Mouse (Mus musculus): Measurements from ENCODE around the gene Rab33b. TPM values are rescaled to one million over a fixed set of nuclear protein-coding genes. Genes with fewer than 3 reads are reported as not detected.
A peak's percentile ranks its signal among the peaks of the same experiment; 100 is the strongest.

The Rab33b gene
- polyA plus RNA-seq, 2 experiments: 16.5 to 25.4 TPM

DNA sequence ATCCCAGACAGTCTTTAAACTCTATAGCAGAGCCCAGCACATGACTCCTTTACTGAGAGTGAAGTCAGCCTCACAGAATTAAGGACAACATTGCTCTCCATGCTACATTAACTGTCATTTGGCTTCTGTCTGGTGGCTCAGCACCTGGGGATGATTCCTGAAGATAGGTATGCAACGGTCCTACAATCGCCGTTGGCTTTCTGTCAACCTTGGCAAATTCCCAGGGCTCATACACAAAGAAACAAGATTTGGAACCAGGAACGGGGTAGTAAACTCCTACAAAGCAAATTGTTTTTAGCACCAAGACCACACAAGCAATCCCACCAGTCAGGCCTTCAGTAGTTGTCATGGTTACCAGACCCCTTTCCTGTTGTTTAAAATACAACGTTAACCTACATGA, 49.9 kb downstream of the Rab33b start:
- H3K4me2 ChIP-seq (replicated peaks; ENCODE audit: low read depth, low read length, severe bottlenecking): no peak overlapping the region
- WGBS: 73% methylated on average over 5 of the region's 5 CpGs
- H3K4me3 ChIP-seq (replicated peaks; ENCODE audit: low read length): no peak overlapping the region
- TF ChIP-seq POLR2A (IDR thresholded peaks at IDR 0.05; ENCODE audit: borderline replicate concordance, extremely low read depth, insufficient read depth, insufficient read length): no peak
- H3K27ac ChIP-seq (replicated peaks; ENCODE audit: low read depth, low read length): no peak overlapping the region
- no peak for ATAC-seq (ENCODE audit: low FRiP score, low read depth)
- no peak for DNase-seq (ENCODE audit: low spot score)
- 0 out of 2 replicates have a peak, but pooled peaks cover 4% of the 10 kb centered on the region for H3K4me1 ChIP-seq (ENCODE audit: control insufficient read depth, insufficient read depth, low read length)
- H3K36me3 ChIP-seq (ENCODE audit: control insufficient read depth, insufficient read depth, low read length): peaks cover 65% of the 10 kb centered on the region
- no peaks in the 10 kb centered on the region for H3K27me3 ChIP-seq (ENCODE audit: control insufficient read depth, insufficient read depth, low read length)
- no peak overlapping the region for H3K9ac ChIP-seq (ENCODE audit: low read depth, low read length, severe bottlenecking)
- no peaks in the 10 kb centered on the region for H3K9me3 ChIP-seq (ENCODE audit: control insufficient read depth, low read length)

DNA sequence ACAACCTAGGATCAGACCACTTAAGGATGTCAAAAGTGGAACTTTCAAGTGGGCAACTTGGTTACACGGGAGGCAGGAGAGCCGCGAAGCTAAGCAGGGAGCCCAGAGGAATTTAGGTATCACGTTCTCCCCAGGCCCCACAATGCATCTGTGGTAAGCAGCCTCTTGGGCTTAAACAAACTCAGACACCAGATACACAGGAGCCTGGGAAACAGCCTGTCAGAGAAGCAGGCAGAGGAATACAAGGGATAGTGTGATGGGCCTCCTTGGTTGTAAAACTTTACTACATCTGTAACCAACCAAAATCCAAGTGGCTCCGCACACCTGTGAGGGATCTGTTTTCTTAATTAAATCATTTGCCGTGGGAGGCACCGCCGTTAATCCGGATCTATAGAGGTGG, 50.3 kb downstream of the Rab33b start:
- H3K27me3 ChIP-seq (ENCODE audit: control insufficient read depth, insufficient read depth, low read length): no peaks in the 10 kb centered on the region
- H3K4me3 ChIP-seq (replicated peaks; ENCODE audit: low read length): no peak overlapping the region
- H3K9me3 ChIP-seq (ENCODE audit: control insufficient read depth, low read length): no peaks in the 10 kb centered on the region
- ATAC-seq (ENCODE audit: low FRiP score, low read depth) (peak; percentile 62; the same call in 1 of the 2 replicates), DNase-seq (ENCODE audit: low spot score) (no peak)
- WGBS: 49% methylated on average over 9 of the region's 9 CpGs
- H3K4me2 ChIP-seq (replicated peaks; ENCODE audit: low read depth, low read length, severe bottlenecking): no peak overlapping the region
- 0 out of 2 replicates have a peak, but pooled peaks cover 4% of the 10 kb centered on the region for H3K4me1 ChIP-seq (ENCODE audit: control insufficient read depth, insufficient read depth, low read length)
- no peak for TF ChIP-seq POLR2A (IDR thresholded peaks at IDR 0.05; ENCODE audit: borderline replicate concordance, extremely low read depth, insufficient read depth, insufficient read length)
- no peak overlapping the region for H3K27ac ChIP-seq (replicated peaks; ENCODE audit: low read depth, low read length)
- peaks cover 62% of the 10 kb centered on the region for H3K36me3 ChIP-seq (ENCODE audit: control insufficient read depth, insufficient read depth, low read length)
- H3K9ac ChIP-seq (ENCODE audit: low read depth, low read length, severe bottlenecking): no peak overlapping the region

DNA sequence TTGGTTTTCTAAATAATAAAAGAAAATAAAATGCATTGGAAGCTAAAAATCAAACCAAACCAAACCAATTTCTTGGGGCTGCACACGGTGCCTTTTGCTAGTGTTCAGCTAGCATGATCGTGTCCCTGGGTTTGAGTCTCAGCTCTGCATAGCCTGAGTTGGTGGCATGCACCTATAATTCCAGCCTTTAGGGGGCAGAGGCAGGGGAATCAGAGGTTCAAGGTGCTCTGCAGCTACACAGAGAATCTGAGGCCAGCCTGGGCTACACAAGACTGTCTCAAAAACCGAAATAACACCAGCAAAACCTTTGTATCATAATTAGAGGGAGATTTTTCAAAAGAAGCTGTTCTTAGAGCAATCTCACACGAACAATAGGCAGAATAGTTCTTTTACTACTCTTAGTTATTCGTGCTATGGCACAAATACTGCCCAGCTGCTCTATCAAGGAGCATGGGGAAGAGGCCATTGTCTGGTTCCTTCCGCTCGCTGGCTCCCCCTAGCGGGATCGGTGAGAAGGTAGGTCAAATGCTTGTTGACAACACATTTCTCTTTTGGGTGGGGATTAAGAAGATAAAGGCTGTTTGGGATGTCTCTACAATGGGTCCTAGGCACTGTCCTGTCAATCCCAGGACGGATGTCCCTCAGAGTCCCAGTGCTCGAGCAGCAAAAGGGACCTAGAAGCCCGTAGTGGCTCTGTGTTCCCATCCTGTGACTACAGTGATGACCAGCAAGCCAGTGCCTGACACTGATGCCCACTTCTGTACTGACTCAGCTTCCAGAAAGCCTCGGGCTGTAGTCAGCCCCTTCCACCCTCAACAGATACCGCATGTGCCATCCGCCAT, 56.1 kb downstream of the Rab33b start:
- Histone ChIP-seq H3K4me1 (ENCODE audit: control insufficient read depth, insufficient read depth, low read length) (no peaks in the 10 kb centered on the region), H3K27ac (replicated peaks; ENCODE audit: low read depth, low read length) (no peak overlapping the region), H3K4me3 (replicated peaks; ENCODE audit: low read length) (no peak overlapping the region), H3K4me2 (replicated peaks; ENCODE audit: low read depth, low read length, severe bottlenecking) (no peak overlapping the region), H3K36me3 (ENCODE audit: control insufficient read depth, insufficient read depth, low read length) (peaks cover 63% of the 10 kb centered on the region), H3K9ac (ENCODE audit: low read depth, low read length, severe bottlenecking) (no peak overlapping the region), H3K27me3 (ENCODE audit: control insufficient read depth, insufficient read depth, low read length) (no peaks in the 10 kb centered on the region), H3K9me3 (ENCODE audit: control insufficient read depth, low read length) (no peaks in the 10 kb centered on the region)
- TF ChIP-seq POLR2A (IDR thresholded peaks at IDR 0.05; ENCODE audit: borderline replicate concordance, extremely low read depth, insufficient read depth, insufficient read length): no peak
- ATAC-seq (ENCODE audit: low FRiP score, low read depth) (0 out of 2 replicates have a peak, but pooled peaks have one; percentile 23), DNase-seq (ENCODE audit: low spot score) (no peak)
- 60% methylated on average over 15 of the region's 15 CpGs for WGBS

DNA sequence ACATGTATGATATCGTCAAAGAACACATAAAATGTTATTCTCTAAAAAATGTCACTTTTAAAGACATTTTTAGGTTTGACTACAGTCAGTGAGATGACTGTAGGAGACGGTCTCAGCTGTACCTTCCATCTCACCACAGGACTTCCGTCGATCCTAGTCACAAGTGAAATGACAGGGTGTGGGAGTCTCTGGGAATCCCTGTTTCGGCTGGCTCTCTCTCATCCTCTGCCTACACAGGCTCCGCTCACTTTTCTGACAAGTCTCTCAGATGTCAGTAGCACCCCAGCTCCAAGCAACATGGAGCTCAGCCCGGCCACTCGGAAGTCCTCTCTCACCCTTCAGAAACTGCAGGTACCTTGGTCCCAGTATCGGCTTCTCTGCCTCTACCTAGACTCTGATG, 56.9 kb downstream of the Rab33b start:
- ATAC-seq (ENCODE audit: low FRiP score, low read depth) (no peak), DNase-seq (ENCODE audit: low spot score) (no peak)
- Histone ChIP-seq H3K9ac (ENCODE audit: low read depth, low read length, severe bottlenecking) (no peak overlapping the region), H3K36me3 (ENCODE audit: control insufficient read depth, insufficient read depth, low read length) (peaks cover 56% of the 10 kb centered on the region), H3K4me1 (ENCODE audit: control insufficient read depth, insufficient read depth, low read length) (no peaks in the 10 kb centered on the region), H3K9me3 (ENCODE audit: control insufficient read depth, low read length) (no peaks in the 10 kb centered on the region), H3K4me2 (replicated peaks; ENCODE audit: low read depth, low read length, severe bottlenecking) (no peak overlapping the region), H3K27me3 (ENCODE audit: control insufficient read depth, insufficient read depth, low read length) (no peaks in the 10 kb centered on the region), H3K4me3 (replicated peaks; ENCODE audit: low read length) (no peak overlapping the region), H3K27ac (replicated peaks; ENCODE audit: low read depth, low read length) (no peak overlapping the region)
- WGBS: 93% methylated on average over 9 of the region's 9 CpGs
- TF ChIP-seq POLR2A (IDR thresholded peaks at IDR 0.05; ENCODE audit: borderline replicate concordance, extremely low read depth, insufficient read depth, insufficient read length): no peak

DNA sequence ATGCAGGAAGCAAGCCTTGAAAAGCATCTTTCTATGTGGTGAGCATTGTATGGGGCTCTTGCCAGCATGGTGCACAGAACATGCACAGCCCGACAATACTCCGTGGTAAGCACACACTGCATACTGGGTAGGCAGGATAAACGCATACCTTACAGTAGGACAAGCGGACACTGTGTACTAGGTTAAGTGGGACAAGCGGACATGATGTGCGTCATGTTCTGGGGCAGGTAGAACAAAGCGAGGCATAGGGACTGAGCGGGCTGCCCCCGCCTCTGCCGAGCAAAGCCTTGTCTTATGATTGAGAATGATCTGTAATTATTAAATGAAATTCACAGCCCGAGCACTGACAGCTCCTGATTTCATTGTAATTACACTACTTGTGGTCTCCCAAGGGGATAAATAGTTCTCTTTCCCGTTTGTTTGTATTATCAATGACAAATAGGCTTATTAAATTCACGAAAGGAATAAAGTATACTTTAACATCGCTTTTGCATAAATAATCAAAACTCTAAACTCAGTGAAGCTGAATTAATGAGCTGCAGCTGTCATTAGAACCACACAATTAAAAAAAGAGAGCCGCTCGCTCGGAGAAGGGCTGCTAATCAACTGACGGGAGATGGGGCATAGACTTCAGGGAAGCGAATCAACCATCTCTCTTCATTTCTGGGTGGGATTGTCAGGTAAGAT, 60.9 kb downstream of the Rab33b start:
- H3K9ac ChIP-seq (ENCODE audit: low read depth, low read length, severe bottlenecking): no peak overlapping the region
- TF ChIP-seq POLR2A (IDR thresholded peaks at IDR 0.05; ENCODE audit: borderline replicate concordance, extremely low read depth, insufficient read depth, insufficient read length): no peak
- H3K4me1 ChIP-seq (ENCODE audit: control insufficient read depth, insufficient read depth, low read length): no peaks in the 10 kb centered on the region
- ATAC-seq (ENCODE audit: low FRiP score, low read depth) (no peak), DNase-seq (ENCODE audit: low spot score) (no peak)
- no peak overlapping the region for H3K27ac ChIP-seq (replicated peaks; ENCODE audit: low read depth, low read length)
- H3K27me3 ChIP-seq (ENCODE audit: control insufficient read depth, insufficient read depth, low read length): no peaks in the 10 kb centered on the region
- no peak overlapping the region for H3K4me3 ChIP-seq (replicated peaks; ENCODE audit: low read length)
- no peak overlapping the region for H3K4me2 ChIP-seq (replicated peaks; ENCODE audit: low read depth, low read length, severe bottlenecking)
- WGBS: 88% methylated on average over 19 of the region's 19 CpGs
- H3K9me3 ChIP-seq (ENCODE audit: control insufficient read depth, low read length): no peaks in the 10 kb centered on the region
- H3K36me3 ChIP-seq (ENCODE audit: control insufficient read depth, insufficient read depth, low read length): peaks cover 54% of the 10 kb centered on the region

Other genes with a start within 250 kb of the Rab33b start
- gene Elf2, start 143.3 kb upstream of the Rab33b start, polyA plus RNA-seq (2012; rRNA removed): 60.8 and 61.4 TPM in 2 replicates
- 59.3 and 64.0 TPM in 2 replicates for gene Elf2, start 143.3 kb upstream of the Rab33b start, polyA plus RNA-seq (2014; fragmentation: Nextera tagmentation; extraction: Ambion mirVana)
- 3.1 TPM in 2 replicates for gene Mgarp, start 87.2 kb upstream of the Rab33b start, polyA plus RNA-seq (2012; rRNA removed)
- gene Mgarp, start 87.2 kb upstream of the Rab33b start, polyA plus RNA-seq (2014; fragmentation: Nextera tagmentation; extraction: Ambion mirVana): 4.0 and 4.9 TPM in 2 replicates
- 249 and 276 TPM in 2 replicates for gene Ndufc1, start 74.9 kb upstream of the Rab33b start, polyA plus RNA-seq (2012; rRNA removed)
- 624 and 640 TPM in 2 replicates for gene Ndufc1, start 74.9 kb upstream of the Rab33b start, polyA plus RNA-seq (2014; fragmentation: Nextera tagmentation; extraction: Ambion mirVana)
- 22.4 and 26.9 TPM in 2 replicates for gene Naa15, start 68.8 kb upstream of the Rab33b start, polyA plus RNA-seq (2012; rRNA removed)
- 37.4 and 37.8 TPM in 2 replicates for gene Naa15, start 68.8 kb upstream of the Rab33b start, polyA plus RNA-seq (2014; fragmentation: Nextera tagmentation; extraction: Ambion mirVana)
- 19.6 and 21.5 TPM in 2 replicates for gene Setd7, start 77.0 kb downstream of the Rab33b start, polyA plus RNA-seq (2012; rRNA removed)
- 5.7 and 6.1 TPM in 2 replicates for gene Setd7, start 77.0 kb downstream of the Rab33b start, polyA plus RNA-seq (2014; fragmentation: Nextera tagmentation; extraction: Ambion mirVana)
- gene Mgst2, start 176.4 kb downstream of the Rab33b start, polyA plus RNA-seq (2012; rRNA removed): 0.54 and 0.99 TPM in 2 replicates
- gene Mgst2, start 176.4 kb downstream of the Rab33b start, polyA plus RNA-seq (2014; fragmentation: Nextera tagmentation; extraction: Ambion mirVana): 2.5 and 6.0 TPM in 2 replicates

Data from limb, embryonic 14.5 days (tissue).